Mouse (Mus musculus) subcutaneous adipose tissue, adult 2 months (tissue): ENCODE results near the gene Ces3b. TPM values are rescaled to one million over a fixed set of nuclear protein-coding genes. Genes with fewer than 3 reads are reported as not detected.

ENCODE experiments used
- polyA plus RNA-seq: library from polyadenylated mRNA; depleted of rRNA; stranded (reverse); fragments of >200 nt; gene quantifications from 2 replicates; pipeline ENCODE4 v1.2.3, GENCODE M21; 2012; ENCODE audit warnings: low replicate concordance; rRNA removed

Ces3b gene
- polyA plus RNA-seq = 0.12 TPM in 1 of 2 replicates, not detected in the other

DNA sequence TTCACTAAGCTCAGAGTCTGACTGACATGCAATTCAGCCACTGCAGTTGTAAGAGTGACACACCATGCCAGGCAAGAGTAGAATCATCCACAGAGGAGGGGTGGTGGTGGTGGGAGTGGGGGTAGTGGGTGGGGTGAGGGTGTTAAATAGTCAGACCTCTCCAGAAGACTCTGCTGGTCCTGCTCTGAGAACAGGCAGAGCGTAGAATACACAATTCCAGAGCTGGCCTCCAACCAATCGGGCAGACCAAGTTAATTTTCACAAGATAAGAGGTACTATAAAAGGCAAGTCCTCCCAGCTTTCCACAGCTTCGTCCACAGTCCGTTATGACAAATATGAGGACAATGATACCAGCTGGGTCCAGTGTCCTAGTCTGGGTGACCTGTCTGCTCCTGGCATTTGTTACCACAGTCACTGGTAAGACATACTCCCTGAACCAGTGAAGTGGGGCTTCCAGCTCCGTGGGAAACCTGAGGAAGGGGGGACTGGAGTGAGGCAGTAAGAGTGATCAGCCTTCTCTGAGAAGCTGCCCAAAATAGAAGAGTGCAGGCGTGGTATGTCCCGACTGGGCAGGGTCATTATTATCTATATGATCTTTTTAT, at the start of gene Ces3b:
Gene Ces3b, plus strand, starts transcription at position 305 of the 602 bp plus-strand sequence.

GRCm38 (mm10) chr8:105048371-105048854, 35.1 kb upstream of the Ces3b start, which contains the start of gene Ces3a:
Gene Ces3a (plus strand): TSS chr8:105048601.

GRCm38 (mm10) chr8:105131509-105131908, 48.0 kb downstream of the Ces3b start, which contains the start of gene Ces4a:
Gene Ces4a (plus strand): TSS chr8:105131800.

Other genes with a start within 250 kb of the Ces3b start
- gene Ces2c, start 236.7 kb upstream of the Ces3b start, polyA plus RNA-seq = 0.16 and 0.31 TPM in 2 replicates
- 0.76 and 2.5 TPM in 2 replicates for gene Ces2e, start 157.5 kb upstream of the Ces3b start, polyA plus RNA-seq
- gene Ces2f, start 136.4 kb upstream of the Ces3b start, polyA plus RNA-seq = 0.03 TPM in 1 of 2 replicates, not detected in the other
- 11.3 and 12.2 TPM in 2 replicates for gene Ces2g, start 122.0 kb upstream of the Ces3b start, polyA plus RNA-seq
- not detected in 2 replicates for gene Ces2h, start 82.9 kb upstream of the Ces3b start, polyA plus RNA-seq
- gene Ces3a, start 35.2 kb upstream of the Ces3b start, polyA plus RNA-seq = 0.19 TPM in 1 of 2 replicates, not detected in the other
- 0.16 and 0.36 TPM in 2 replicates for gene Ces4a, start 48.0 kb downstream of the Ces3b start, polyA plus RNA-seq
- gene Cbfb, start 86.9 kb downstream of the Ces3b start, polyA plus RNA-seq = 7.8 and 11.2 TPM in 2 replicates
- gene D230025D16Rik, start 141.4 kb downstream of the Ces3b start, polyA plus RNA-seq = 28.2 and 29.9 TPM in 2 replicates
- gene B3gnt9, start 171.4 kb downstream of the Ces3b start, polyA plus RNA-seq = 13.4 and 50.4 TPM in 2 replicates
- gene Tradd, start 180.9 kb downstream of the Ces3b start, polyA plus RNA-seq = 12.2 and 22.8 TPM in 2 replicates
- 12.3 and 13.4 TPM in 2 replicates for gene Fbxl8, start 180.9 kb downstream of the Ces3b start, polyA plus RNA-seq
- 5.2 and 7.1 TPM in 2 replicates for gene Hsf4, start 186.0 kb downstream of the Ces3b start, polyA plus RNA-seq
- gene Nol3, start 192.4 kb downstream of the Ces3b start, polyA plus RNA-seq = 6.3 and 25.9 TPM in 2 replicates
- gene 4931428F04Rik, start 206.1 kb downstream of the Ces3b start, polyA plus RNA-seq = 3.5 and 7.2 TPM in 2 replicates
- 15.9 and 22.9 TPM in 2 replicates for gene Exoc3l, start 212.3 kb downstream of the Ces3b start, polyA plus RNA-seq
- gene E2f4, start 213.9 kb downstream of the Ces3b start, polyA plus RNA-seq = 90.1 and 142 TPM in 2 replicates
- 24.6 and 26.8 TPM in 2 replicates for gene Elmo3, start 221.8 kb downstream of the Ces3b start, polyA plus RNA-seq
- 7.1 and 10.5 TPM in 2 replicates for gene Lrrc29, start 242.5 kb downstream of the Ces3b start, polyA plus RNA-seq
- 93.5 and 101 TPM in 2 replicates for gene Tmem208, start 242.6 kb downstream of the Ces3b start, polyA plus RNA-seq